Mouse (Mus musculus): ENCODE measurements around the gene Sp8. TPM values are rescaled to one million over a fixed set of nuclear protein-coding genes. Genes with fewer than 3 reads are reported as not detected.

Sp8 gene
- polyA plus RNA-seq, 1 experiment from 2014 or later: 0.03 TPM

DNA sequence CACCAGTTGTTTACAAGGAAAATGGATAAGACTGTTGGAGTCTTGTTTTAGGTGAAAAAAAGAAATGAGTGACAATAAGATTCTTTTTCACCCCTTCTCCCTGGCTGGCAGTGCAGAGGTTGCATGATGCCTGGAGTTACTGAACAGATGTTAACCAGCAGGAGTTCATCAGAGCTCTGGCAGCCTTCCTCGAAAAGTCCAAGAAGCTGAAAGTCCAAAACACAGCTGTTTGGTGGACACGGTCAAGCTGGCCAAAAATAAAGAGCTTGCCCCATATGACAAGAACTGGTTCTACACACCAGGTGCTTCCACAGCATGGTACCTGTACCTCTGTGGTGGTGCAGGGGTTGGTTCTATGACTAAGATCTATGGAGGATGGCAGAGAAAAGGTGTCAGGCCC is 41.8 kb downstream of the Sp8 start:
- ATAC-seq: no peak
- no peak for DNase-seq (ENCODE audit: low read depth, low spot score)
- in situ Hi-C loops (cut with MboI; ENCODE audit: low pct_unique_long_range_greater_than_20kb): no loop called here

More for the DNA sequence above, 41.8 kb downstream of the Sp8 start:
- CTCF ChIA-PET: no interaction called here
- POLR2A ChIA-PET: no interaction called here
- no peak for TF ChIP-seq CTCF (IDR thresholded peaks at IDR 0.05)
- peaks cover 15% of the 10 kb centered on the region for H3K27me3 ChIP-seq

Other genes starting within 250 kb of the Sp8 start
- not detected for gene Abcb5, start 120.1 kb downstream of the Sp8 start, polyA plus RNA-seq (2021)

All from Patski (cell line).